Mouse (Mus musculus) heart, adult 2 months (tissue): ENCODE measurements around the gene R3hdm2. TPM values are rescaled to one million over a fixed set of nuclear protein-coding genes. Genes with fewer than 3 reads are reported as not detected.

Experiments
- DNase-seq, 2 experiments: peaks; one replicate each; pipeline ENCODE4 v3.0.0; 2021
- H3K27ac ChIP-seq: fragments of 200-600 bp; 2 replicates; pipeline ENCODE4 v1.8.1; 2022
- H3K27me3 ChIP-seq: fragments of 200-500 bp; 2 replicates; pipeline ENCODE4 v1.6.1; 2012; ENCODE audit warnings: mild to moderate bottlenecking, low read length, inconsistent platforms, mixed read lengths; ENCODE audit not compliant: control insufficient read depth, insufficient read depth
- H3K36me3 ChIP-seq: fragments of 200-500 bp; 2 replicates; pipeline ENCODE4 v1.6.1; 2012; ENCODE audit warnings: low read length, inconsistent platforms; ENCODE audit not compliant: control insufficient read depth, insufficient read depth
- H3K4me1 ChIP-seq: fragments of 200-500 bp; 2 replicates; pipeline ENCODE4 v1.6.1; 2011; ENCODE audit warnings: low read length; ENCODE audit not compliant: control insufficient read depth, insufficient read depth
- H3K4me3 ChIP-seq: fragments of 200-600 bp; 2 replicates; pipeline ENCODE4 v1.8.1; 2022
- H3K79me2 ChIP-seq: fragments of 200-500 bp; replicated peaks from 2 replicates; pipeline ENCODE4 v1.6.1; 2012; ENCODE audit warnings: mild to moderate bottlenecking, inconsistent platforms, low read length, moderate library complexity, mixed read lengths; ENCODE audit not compliant: control insufficient read depth, insufficient read depth
- H3K9ac ChIP-seq: fragments of 200-500 bp; 2 replicates; pipeline ENCODE4 v1.6.1; 2012; ENCODE audit warnings: low read depth, mild to moderate bottlenecking, control low read depth, inconsistent platforms, low read length, mixed read lengths
- CTCF ChIP-seq: fragments of 200-600 bp; IDR thresholded peaks from 2 replicates; pipeline ENCODE4 v1.8.1; 2022; ENCODE audit warnings: antibody characterized with exemption, mild to moderate bottlenecking, moderate library complexity
- EP300 ChIP-seq: fragments of 200-500 bp; IDR thresholded peaks from 2 replicates; pipeline ENCODE4 v1.6.1; 2011; ENCODE audit warnings: low read depth, low read length, control low read depth; ENCODE audit not compliant: insufficient read depth
- POLR2A ChIP-seq: fragments of 200-500 bp; IDR thresholded peaks from 2 replicates; pipeline ENCODE4 v1.6.1; 2011; ENCODE audit warnings: mild to moderate bottlenecking, low read depth, low read length, control low read depth; ENCODE audit not compliant: insufficient read depth
- WGBS: fragments of 180-500 bp; shearing (Covaris S2); methylation state at CpG from one replicate; pipeline ENCODE4 v1.1.7; 2018; 5-methylcytosine and 5-hydroxymethylcytosine counted together
- intact Hi-C: fragments of 180-260 bp; cut with DNase I; formaldehyde crosslinking; loops from one replicate; pipeline ENCODE4 v1.15.1; 2025
- polyA plus RNA-seq: library from polyadenylated mRNA; depleted of rRNA; stranded (reverse); fragments of >200 nt; gene quantifications from 2 replicates; pipeline ENCODE4 v1.2.3, GENCODE M21; 2012
- total RNA-seq, 2 experiments: library from RNA; stranded (reverse); gene quantifications; 2 replicates each; pipeline ENCODE4 v1.2.3; 2021

Gene R3hdm2
- total and polyA plus RNA-seq, 3 experiments, result 151 to 171 (median 154) TPM

DNA sequence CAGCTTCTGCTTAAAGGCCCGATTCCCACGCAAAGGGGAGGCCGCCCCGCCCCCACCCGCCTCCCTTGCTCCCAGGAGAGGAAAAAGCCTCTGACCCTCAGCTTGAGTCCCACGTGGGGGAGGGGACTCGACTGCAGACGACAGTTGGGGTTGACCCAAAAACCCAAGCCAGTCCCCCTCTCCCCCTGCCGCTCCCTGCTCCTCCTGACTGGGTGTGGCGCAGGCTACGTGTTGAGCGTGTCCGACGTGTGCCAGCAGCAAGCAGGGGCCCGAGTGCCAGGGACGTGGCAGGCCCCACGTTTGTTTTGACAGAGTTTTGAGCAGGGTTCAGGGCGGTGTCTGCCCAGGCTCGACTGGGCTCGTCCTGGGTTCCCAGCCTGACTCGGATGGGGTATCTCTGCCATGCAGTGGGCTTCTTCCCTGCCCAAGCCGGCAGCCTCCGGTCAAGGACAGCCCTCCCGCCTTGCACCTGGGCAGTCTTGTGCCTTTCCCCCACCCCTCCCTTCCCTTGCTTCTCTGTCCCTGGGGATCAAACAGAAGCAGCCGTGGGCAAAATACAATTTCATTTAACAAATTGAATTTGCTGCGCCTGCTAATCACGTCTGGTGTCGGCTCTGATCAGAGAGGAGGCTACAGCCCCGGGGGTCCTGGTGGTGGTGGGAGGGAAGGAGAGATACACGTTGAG lies 136.6 kb downstream of the R3hdm2 start:
- Histone ChIP-seq H3K4me3 (peak overlapping the region; percentile 13; the same call in 1 of the 2 replicates), H3K36me3 (no peaks in the 10 kb centered on the region), H3K9ac (peak overlapping the region; percentile 53), H3K27ac (peak overlapping the region; percentile 63), H3K4me1 (peaks cover 8% of the 10 kb centered on the region; the same call in 1 of the 2 replicates), H3K79me2 (no peaks in the 10 kb centered on the region), H3K27me3 (no peaks in the 10 kb centered on the region)
- TF ChIP-seq EP300 (0 out of 2 replicates have a peak, but pooled peaks have one; percentile 13), POLR2A (no peak)
- peak; percentile 64 for DNase-seq
- WGBS, result 21% methylated on average over 30 of the region's 30 CpGs
- intact Hi-C loops, result no loop called here

DNA sequence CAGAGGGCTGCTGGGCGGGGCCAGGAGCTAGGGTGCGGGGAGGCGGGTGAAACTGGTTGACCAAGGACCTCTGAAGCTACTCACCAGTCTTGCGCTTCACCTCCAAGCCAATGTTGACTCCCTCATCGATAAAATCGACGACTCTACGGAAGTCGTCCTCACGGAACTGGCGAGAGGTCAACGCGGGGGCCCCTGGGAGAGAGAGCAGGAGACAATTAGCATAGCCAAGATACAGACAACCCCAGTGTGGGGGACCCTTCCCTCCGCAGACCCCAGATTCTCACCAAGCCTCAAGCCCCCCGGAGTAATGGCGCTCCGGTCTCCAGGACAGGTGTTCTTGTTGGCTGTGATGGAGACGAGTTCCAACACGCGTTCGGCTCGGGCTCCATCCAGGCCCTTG lies 137.8 kb downstream of the R3hdm2 start:
- no peak for TF ChIP-seq POLR2A
- TF ChIP-seq CTCF, result no peak
- TF ChIP-seq EP300, result no peak
- Histone ChIP-seq H3K36me3 (no peaks in the 10 kb centered on the region), H3K4me3 (no peak overlapping the region), H3K27me3 (no peaks in the 10 kb centered on the region), H3K79me2 (no peaks in the 10 kb centered on the region), H3K27ac (no peak overlapping the region), H3K4me1 (peaks cover 7% of the 10 kb centered on the region; the same call in 1 of the 2 replicates), H3K9ac (no peak overlapping the region)
- 94% methylated on average over 22 of the region's 22 CpGs for WGBS
- DNase-seq, result no peak
- intact Hi-C loops, result no loop called here

DNA sequence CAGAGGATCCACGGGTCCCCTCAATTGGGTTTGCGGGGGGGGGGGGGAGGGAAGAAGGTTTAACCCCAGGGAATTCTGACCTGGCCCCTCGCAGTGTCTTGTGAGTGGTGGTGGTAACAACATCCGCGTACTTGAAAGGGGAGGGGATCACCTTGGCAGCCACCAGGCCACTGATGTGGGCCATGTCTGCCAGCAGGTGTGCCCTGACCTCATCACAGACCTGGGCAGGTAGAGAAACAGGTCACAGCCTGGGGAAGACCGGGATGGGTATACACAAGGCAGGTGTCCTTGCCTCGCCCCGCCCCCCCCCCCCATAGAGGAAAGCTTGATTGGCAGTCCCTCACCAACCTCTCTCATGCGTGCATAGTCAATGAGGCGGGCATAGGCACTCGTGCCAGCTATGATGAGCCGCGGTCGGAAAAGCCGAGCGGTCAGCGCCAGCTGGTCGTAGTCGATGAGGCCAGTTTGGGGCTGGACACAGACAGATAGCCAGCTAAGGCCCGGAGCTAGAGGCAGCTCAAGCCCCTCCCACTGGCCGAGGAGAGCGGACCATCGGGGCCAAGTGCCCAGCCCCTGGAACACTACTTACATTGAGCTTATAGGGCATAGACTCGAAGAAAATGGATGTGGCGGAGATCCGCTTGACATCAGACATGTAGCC lies 139.0 kb downstream of the R3hdm2 start:
- Histone ChIP-seq H3K9ac (no peak overlapping the region), H3K27me3 (no peaks in the 10 kb centered on the region), H3K27ac (no peak overlapping the region), H3K4me1 (peaks cover 4% of the 10 kb centered on the region; the same call in 1 of the 2 replicates), H3K4me3 (no peak overlapping the region), H3K36me3 (no peaks in the 10 kb centered on the region), H3K79me2 (no peaks in the 10 kb centered on the region)
- 94% methylated on average over 26 of the region's 26 CpGs for WGBS
- TF ChIP-seq CTCF, result no peak
- TF ChIP-seq EP300, result no peak
- no peak for TF ChIP-seq POLR2A
- no peak for DNase-seq
- intact Hi-C loops, result no loop called here

DNA sequence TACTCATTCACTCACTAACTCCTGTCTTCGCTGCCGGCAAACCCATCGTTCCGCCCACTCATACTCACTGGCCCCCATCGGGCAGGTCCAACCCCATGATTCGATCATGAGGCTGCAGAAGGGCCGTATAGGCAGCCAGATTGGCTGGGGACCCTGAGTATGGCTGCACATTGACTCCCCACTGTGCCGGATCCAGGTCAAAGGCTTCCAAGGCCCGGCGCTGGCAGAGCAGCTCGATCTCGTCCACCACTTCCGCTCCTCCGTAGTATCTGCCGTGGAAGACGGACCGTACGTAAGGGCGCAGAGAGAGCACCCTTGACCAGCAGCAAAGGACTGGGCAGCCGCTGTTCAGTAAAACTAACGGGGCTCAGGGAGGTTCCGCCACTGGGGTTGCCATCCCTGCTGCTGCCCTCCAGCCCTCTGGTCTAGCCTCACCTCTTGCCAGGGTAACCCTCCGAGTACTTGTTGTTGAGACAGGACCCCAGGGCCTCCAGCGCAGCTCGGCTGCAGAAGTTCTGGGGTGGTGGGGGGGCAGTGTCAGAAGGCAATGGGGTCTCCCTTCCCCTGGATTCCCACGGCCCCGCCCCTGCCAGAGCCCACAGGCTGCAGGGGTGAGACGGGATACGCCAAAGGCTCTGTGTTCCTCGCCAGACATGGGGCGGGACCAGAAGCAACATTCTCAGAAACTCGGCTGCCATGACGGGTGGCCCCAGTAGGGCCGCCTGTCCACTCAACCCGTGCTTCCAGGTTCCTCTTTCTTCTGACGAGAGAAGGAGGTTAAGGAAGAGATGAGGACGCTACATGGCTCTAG lies 140.0 kb downstream of the R3hdm2 start:
- no peak for DNase-seq
- no peak overlapping the region for H3K9ac ChIP-seq
- TF ChIP-seq POLR2A (no peak), EP300 (no peak), CTCF (no peak)
- peaks cover 4% of the 10 kb centered on the region; the same call in 1 of the 2 replicates for H3K4me1 ChIP-seq
- H3K79me2 ChIP-seq, result no peaks in the 10 kb centered on the region
- H3K27ac ChIP-seq, result no peak overlapping the region
- no peaks in the 10 kb centered on the region for H3K36me3 ChIP-seq
- 93% methylated on average over 37 of the region's 37 CpGs for WGBS
- intact Hi-C loops, result no loop called here
- H3K4me3 ChIP-seq, result no peak overlapping the region
- peaks cover 6% of the 10 kb centered on the region for H3K27me3 ChIP-seq

DNA sequence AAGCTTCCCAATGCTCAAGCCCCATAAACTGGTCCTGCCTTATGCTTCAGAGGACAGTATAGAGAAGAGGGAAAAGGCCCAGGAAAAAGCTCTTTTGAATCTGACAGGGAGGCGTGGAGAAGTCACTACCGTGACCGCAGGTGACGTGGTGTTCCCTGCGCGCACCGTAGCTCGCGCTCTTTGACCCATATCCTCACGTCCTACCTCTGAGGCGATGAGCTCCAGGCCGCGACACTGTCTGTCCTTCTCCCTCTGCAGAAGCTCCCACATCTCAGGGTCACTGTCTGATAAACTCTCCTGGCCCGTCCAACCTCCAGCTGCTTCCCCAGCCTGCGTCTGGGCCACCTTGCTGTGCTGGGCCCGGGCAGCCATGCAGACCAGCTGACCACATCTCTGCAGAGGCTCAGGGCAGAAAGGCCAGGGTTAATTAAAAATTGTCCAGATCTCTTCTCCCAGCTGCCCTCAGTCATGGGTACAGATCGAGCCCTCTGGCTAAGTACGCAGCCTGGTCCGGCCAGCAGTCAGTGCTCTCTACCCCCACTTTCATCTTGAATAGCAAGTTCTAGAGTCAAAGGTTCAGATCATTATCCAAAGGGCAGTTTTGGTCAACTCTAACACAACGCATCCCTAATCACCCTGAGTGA lies 140.7 kb downstream of the R3hdm2 start:
- 82% methylated on average over 20 of the region's 20 CpGs for WGBS

More for the DNA sequence above, 140.7 kb downstream of the R3hdm2 start:
- no peaks in the 10 kb centered on the region for H3K36me3 ChIP-seq
- H3K9ac ChIP-seq, result no peak overlapping the region
- H3K4me1 ChIP-seq, result peaks cover 4% of the 10 kb centered on the region; the same call in 1 of the 2 replicates
- no peak for TF ChIP-seq EP300
- no peak for TF ChIP-seq CTCF
- no peak for TF ChIP-seq POLR2A
- no peaks in the 10 kb centered on the region for H3K79me2 ChIP-seq
- H3K27me3 ChIP-seq, result peaks cover 7% of the 10 kb centered on the region
- H3K4me3 ChIP-seq, result no peak overlapping the region
- intact Hi-C loops, result no loop called here
- no peak for DNase-seq
- no peak overlapping the region for H3K27ac ChIP-seq
